Mouse (Mus musculus) spleen, adult 2 months (tissue): ENCODE data around the gene Gm21663.
"Not testable (repeated sequence)": the region's sequence is repeated elsewhere in the genome, so short reads cannot be mapped to it uniquely, and the experiment has no call there.

Experiments
- CTCF ChIP-seq: fragments of 200-500 bp; IDR thresholded peaks from 2 replicates; pipeline ENCODE4 v1.5.1; 2011; ENCODE audit warnings: mild to moderate bottlenecking, inconsistent platforms; ENCODE audit not compliant: insufficient read depth, insufficient read length, insufficient replicate concordance; ENCODE audit errors: extremely low read depth
- POLR2A ChIP-seq: fragments of 200-500 bp; IDR thresholded peaks from 2 replicates; pipeline ENCODE4 v1.6.1; 2011; ENCODE audit warnings: low read depth, low read length, inconsistent platforms

DNA sequence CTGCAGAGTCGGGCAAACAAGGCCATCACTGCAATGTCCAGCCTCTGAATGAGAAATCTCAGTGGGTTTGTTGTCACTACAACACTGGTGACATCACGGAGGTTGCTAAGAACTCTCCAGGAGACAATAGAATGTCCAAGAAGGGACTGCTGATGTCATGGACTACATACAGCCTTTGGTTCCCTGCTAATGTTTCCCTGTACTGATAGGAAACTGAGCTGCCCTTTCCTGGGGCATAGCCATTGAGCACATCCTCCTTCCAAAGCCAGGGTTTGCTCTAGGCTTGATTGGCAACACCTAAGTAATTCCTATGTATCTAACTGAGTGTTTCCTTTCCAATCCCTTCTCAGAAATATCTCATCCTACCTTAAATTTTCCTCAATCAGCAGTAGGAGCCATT, at the start of gene Gm21663:
- not testable (repeated sequence) for TF ChIP-seq POLR2A, CTCF
